In genomic region chr10:61369755-61370154, GRCm38 (mm10) we compare ENCODE assay signal across 16 mouse cellular contexts. TPM values are rescaled to one million over a fixed set of nuclear protein-coding genes. Genes with fewer than 3 reads are reported as not detected.
A peak's percentile ranks its signal among the peaks of the same experiment; 100 is the strongest.
DNase-seq lines count a peak whose midpoint lies in the region; ATAC-seq and TF ChIP-seq lines count a peak whose summit lies in the region.
"Had no signal": no experiment of that assay in that cellular context is flagged by ENCODE, and none has a peak within 500 bp of the region (broad histone marks: within the 10 kb centered on the region; RNA-seq: fewer than 3 reads in every experiment).

No protein-coding gene starts in this region.

- WGBS in heart, embryonic 16.5 days: 65% methylated on average over 5 of the region's 5 CpGs
- WGBS in embryonic facial prominence, embryonic 12.5 days: 49% methylated on average over 5 of the region's 5 CpGs

- peaks cover 53% of the 10 kb centered on the region for H3K4me1 ChIP-seq in heart, embryonic 16.5 days (ENCODE audit: control insufficient read depth, insufficient read depth, low read length)
- H3K4me1 ChIP-seq in brown adipose tissue, adult 24 weeks (ENCODE audit: control insufficient read depth, insufficient read depth, insufficient read length, low read length): peaks cover 82% of the 10 kb centered on the region
- peaks cover 25% of the 10 kb centered on the region for H3K4me1 ChIP-seq in embryonic facial prominence, embryonic 12.5 days
- H3K4me1 ChIP-seq: midbrain, embryonic 13.5 days had no signal

- no peak overlapping the region for H3K9ac ChIP-seq in heart, embryonic 16.5 days (ENCODE audit: low read length)
- no peak overlapping the region for H3K9ac ChIP-seq in embryonic facial prominence, embryonic 12.5 days
- H3K9ac ChIP-seq: hindbrain, embryonic 15.5 days; midbrain, embryonic 13.5 days had no signal

- no peak for TF ChIP-seq CTCF in layer of hippocampus, adult 2 months (conservative IDR thresholded peaks at IDR 0.05)

- DNase-seq in heart, adult 18-20 months: no peak
- no peak for DNase-seq in layer of hippocampus, adult 2 months (ENCODE audit: low spot score in 2 of 2)
- DNase-seq in layer of hippocampus, postnatal 36 days: no peak
- DNase-seq in thymus, postnatal 25 days: no peak
- DNase-seq in cerebellum, adult 11 months: no peak
- DNase-seq: cerebellum, adult 9-10 months; gastrocnemius, postnatal 10 days; left cerebral cortex, postnatal 4 days; thymus, adult 18-20 months had no signal

- H3K36me3 ChIP-seq in heart, embryonic 16.5 days (ENCODE audit: control insufficient read depth, insufficient read depth): 0 out of 2 replicates have a peak, but pooled peaks cover under 1% of the 10 kb centered on the region
- no peaks in the 10 kb centered on the region for H3K36me3 ChIP-seq in embryonic facial prominence, embryonic 12.5 days
- H3K36me3 ChIP-seq: hindbrain, embryonic 15.5 days; midbrain, embryonic 13.5 days had no signal

- peak overlapping the region; percentile 66 for H3K27ac ChIP-seq in heart, embryonic 16.5 days (ENCODE audit: low read length)
- H3K27ac ChIP-seq in layer of hippocampus, adult 2 months: peak overlapping the region; percentile 65; the same call in 1 of the 2 replicates
- H3K27ac ChIP-seq in brown adipose tissue, adult 24 weeks (replicated peaks; ENCODE audit: low read depth, low read length): peak overlapping the region; percentile 96
- H3K27ac ChIP-seq in embryonic facial prominence, embryonic 12.5 days: 0 out of 2 replicates have a peak overlapping the region, but pooled peaks have one; percentile 14
- H3K27ac ChIP-seq: hindbrain, embryonic 15.5 days; midbrain, embryonic 13.5 days had no signal

- ATAC-seq in heart, embryonic 16.5 days (replicated peaks; ENCODE audit: extremely low read depth, insufficient read depth, low FRiP score): no peak
- ATAC-seq in embryonic facial prominence, embryonic 12.5 days (ENCODE audit: insufficient number of reproducible peaks, insufficient read depth, low FRiP score, low TSS enrichment): no peak
- ATAC-seq: midbrain, embryonic 13.5 days had no signal

- H3K4me2 ChIP-seq in heart, embryonic 16.5 days (ENCODE audit: low read depth, low read length): no peak overlapping the region
- no peak overlapping the region for H3K4me2 ChIP-seq in embryonic facial prominence, embryonic 12.5 days (replicated peaks)
- H3K4me2 ChIP-seq: hindbrain, embryonic 15.5 days; midbrain, embryonic 13.5 days had no signal

- no peaks in the 10 kb centered on the region for H3K9me3 ChIP-seq in heart, embryonic 16.5 days (replicated peaks; ENCODE audit: control insufficient read depth, low read length)
- H3K9me3 ChIP-seq in embryonic facial prominence, embryonic 12.5 days: no peaks in the 10 kb centered on the region
- H3K9me3 ChIP-seq: hindbrain, embryonic 15.5 days had no signal

- H3K27me3 ChIP-seq in heart, embryonic 16.5 days (ENCODE audit: control insufficient read depth, insufficient read depth, low read length): no peaks in the 10 kb centered on the region
- no peaks in the 10 kb centered on the region for H3K27me3 ChIP-seq in embryonic facial prominence, embryonic 12.5 days
- H3K27me3 ChIP-seq: hindbrain, embryonic 15.5 days; midbrain, embryonic 13.5 days had no signal

- H3K4me3 ChIP-seq in heart, embryonic 16.5 days (ENCODE audit: low read length): no peak overlapping the region
- no peak overlapping the region for H3K4me3 ChIP-seq in layer of hippocampus, adult 2 months
- H3K4me3 ChIP-seq in brown adipose tissue, adult 24 weeks (ENCODE audit: insufficient read depth, low read depth, low read length): no peak overlapping the region
- no peak overlapping the region for H3K4me3 ChIP-seq in embryonic facial prominence, embryonic 12.5 days
- H3K4me3 ChIP-seq: hindbrain, embryonic 15.5 days; midbrain, embryonic 13.5 days had no signal

RNA-seq across cellular contexts. Expression of gene Pald1, which starts 13.6 kb away (rescaled TPM):
- polyA plus RNA-seq in heart, embryonic 16.5 days (2015; fragmentation: Nextera tagmentation; extraction: Ambion mirVana): 21.0 and 28.4 TPM in 2 replicates
- total RNA-seq in heart, adult 18-20 months (2021): 10 to 100 TPM; 16.0 to 16.2 TPM
- total RNA-seq in layer of hippocampus, adult 2 months (2021): 10 to 100 TPM; 15.2 to 16.3 TPM
- 10 to 100 TPM; 14.3 to 15.4 TPM for total RNA-seq in layer of hippocampus, postnatal 36 days (2021)
- 22.9 and 31.9 TPM in 2 replicates for polyA plus RNA-seq in brown adipose tissue, adult 24 weeks (2012; ENCODE audit: insufficient read depth, insufficient read length, missing spikeins)
- 26.7 and 28.6 TPM in 2 replicates for polyA plus RNA-seq in embryonic facial prominence, embryonic 12.5 days (2016; fragmentation: Nextera tagmentation; extraction: Ambion mirVana)

RNA-seq across cellular contexts. Expression of gene Nodal, which starts 48.0 kb away (rescaled TPM):
- 0.14 TPM in 1 of 2 replicates, not detected in the other for polyA plus RNA-seq in heart, embryonic 16.5 days (2015; fragmentation: Nextera tagmentation; extraction: Ambion mirVana)
- not detected for total RNA-seq in heart, adult 18-20 months (2021)
- total RNA-seq in layer of hippocampus, adult 2 months (2021): under 1 TPM; 0.23 to 0.27 TPM
- total RNA-seq in layer of hippocampus, postnatal 36 days (2021): under 1 TPM in 1 of 2 experiments, not detected in 1; 0.22 TPM
- polyA plus RNA-seq in brown adipose tissue, adult 24 weeks (2012; ENCODE audit: insufficient read depth, insufficient read length, missing spikeins): not detected in 2 replicates
- polyA plus RNA-seq in embryonic facial prominence, embryonic 12.5 days (2016; fragmentation: Nextera tagmentation; extraction: Ambion mirVana): 0.10 TPM in 1 of 2 replicates, not detected in the other
- polyA plus RNA-seq: forebrain, embryonic 11.5 days; midbrain, embryonic 13.5 days; neural tube, embryonic 11.5 days had no signal

Comparison
In these comparisons a context has a peak if more than half of its experiments do, and no peak if none do; other contexts are left out.
1. H3K27ac ChIP-seq: peak in every context shown above with its lines; median percentile 96 in brown adipose tissue, adult 24 weeks; 66 in heart, embryonic 16.5 days; 65 in layer of hippocampus, adult 2 months; 14 in embryonic facial prominence, embryonic 12.5 days.